Mouse (Mus musculus): ENCODE data around the gene 1700001P01Rik.
A peak's percentile ranks its signal among the peaks of the same experiment; 100 is the strongest.

1700001P01Rik gene

DNA sequence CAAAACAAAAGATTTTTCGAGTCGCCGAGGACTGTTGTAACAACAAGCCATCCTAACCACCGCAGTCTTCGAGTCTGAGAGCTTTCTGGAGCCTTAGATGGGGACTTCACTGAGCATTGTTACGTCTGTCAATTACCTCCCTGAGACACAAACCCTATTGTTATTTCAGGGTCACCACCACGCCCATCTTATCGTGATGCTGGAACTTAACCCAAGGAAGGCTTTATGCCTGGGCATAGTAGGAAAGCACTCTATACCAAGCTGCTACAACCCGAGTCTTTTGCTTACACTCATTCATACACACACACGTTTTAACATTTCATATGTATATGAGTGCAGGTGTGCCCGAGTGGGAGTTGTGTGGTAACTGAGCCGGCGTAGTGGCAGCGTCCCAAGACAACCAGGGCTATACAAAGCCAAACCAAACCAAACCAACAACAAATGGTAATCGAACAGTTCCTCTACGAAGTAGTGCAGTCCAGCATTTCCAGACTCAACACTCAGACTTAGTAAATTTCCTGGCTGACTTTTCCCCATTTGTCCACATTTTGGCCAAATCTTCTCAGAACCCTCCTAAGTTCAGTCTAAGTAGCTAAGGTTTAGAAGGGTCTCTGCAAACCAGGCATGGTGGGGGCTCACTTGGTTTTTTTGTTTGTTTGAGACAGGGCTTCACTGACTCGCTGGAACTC lies at the start of gene 1700001P01Rik:
Gene 1700001P01Rik (minus strand): TSS at position 111 of the 689 bp plus-strand sequence.
- DNase-seq, result no peak

- DNase-seq, result no peak
Measured at GRCm38 (mm10) chr11:97825295-97825694, 49.6 kb upstream of the 1700001P01Rik start.

DNA sequence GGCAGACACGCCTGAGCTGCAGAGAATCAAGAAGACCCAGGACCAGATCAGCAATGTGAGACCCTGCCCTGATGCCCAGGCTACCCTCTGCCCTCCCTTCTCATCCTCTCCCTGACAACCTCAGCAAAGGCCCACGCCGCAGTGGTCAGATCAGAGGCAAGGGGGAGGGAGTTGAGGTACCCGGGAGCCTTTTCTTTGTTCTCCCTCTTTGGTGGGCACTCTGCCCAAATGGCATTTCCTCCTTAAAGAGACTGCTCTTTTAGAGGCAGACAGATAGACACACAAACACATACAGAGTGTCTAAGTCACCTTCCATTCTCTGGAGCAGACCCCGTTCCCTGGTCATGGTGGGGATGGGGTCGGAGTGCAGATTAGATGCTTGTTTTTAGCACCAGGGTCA lies 49.2 kb upstream of the 1700001P01Rik start:
- peak; percentile 70 for DNase-seq

DNA sequence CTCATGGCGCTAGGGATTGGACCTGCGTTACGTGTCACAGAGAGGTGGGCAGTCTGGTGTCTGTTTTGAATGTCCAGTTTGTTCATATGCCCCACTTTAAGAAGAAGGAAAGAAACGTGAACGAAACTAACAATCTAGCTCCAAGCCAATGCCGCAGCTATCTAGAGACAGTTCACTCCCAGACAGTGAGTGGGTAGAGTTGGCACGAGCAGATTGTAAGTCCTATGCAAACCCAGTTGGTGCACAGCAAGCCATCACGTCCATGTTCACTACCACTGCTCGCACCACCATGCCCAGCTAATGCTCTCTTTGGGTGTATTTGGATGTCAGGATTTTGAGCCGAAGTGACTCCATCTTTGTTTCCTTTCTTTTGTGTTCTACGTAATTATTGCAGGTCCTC lies 48.5 kb upstream of the 1700001P01Rik start:
- DNase-seq, result no peak

DNA sequence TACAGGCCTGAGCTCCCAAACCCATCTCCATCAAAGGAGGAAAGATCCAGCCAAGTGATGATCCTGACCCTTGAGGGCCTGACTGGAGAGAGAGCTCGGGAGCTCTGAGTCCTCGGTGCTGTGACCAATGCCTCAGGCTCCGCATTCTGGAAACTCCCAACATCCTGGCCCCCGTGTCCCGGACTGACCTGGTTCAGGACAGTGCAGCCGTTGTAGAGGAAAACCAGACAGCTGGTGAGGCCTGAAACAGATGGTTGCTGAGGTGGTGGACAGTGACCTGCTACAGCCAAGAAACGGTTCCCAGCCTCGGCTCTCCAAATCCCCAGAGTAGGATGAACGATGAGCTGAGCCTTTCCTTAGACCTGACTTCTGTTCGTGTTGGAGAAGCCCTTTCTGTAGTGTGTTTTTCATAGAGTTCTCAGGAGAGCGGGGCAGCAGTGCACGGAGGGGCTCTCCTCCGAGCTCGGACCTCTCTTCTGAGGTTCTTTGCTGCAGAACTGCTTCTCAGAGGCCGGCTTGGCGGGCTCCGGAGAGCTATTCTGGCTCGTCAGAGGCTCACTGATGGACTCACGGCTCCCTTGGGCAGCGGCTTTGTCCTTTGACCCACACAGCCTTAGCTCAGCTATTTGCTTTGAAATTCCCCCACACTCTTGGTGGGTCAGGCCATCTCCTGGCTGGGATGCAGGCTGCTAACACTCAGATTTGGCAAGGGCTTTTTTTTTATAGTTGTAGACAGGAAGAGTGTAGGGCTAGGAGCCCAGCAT lies 47.3 kb upstream of the 1700001P01Rik start:
- no peak for DNase-seq

- DNase-seq, result no peak
Measured at GRCm38 (mm10) chr11:97821401-97822064, 45.8 kb upstream of the 1700001P01Rik start.

GRCm38 (mm10) chr11:97820840-97821239 lies 45.1 kb upstream of the 1700001P01Rik start:
- DNase-seq, result peak; percentile 62

- DNase-seq, result no peak
Measured at GRCm38 (mm10) chr11:97819923-97820322, 44.2 kb upstream of the 1700001P01Rik start.

- DNase-seq, result no peak
Measured at GRCm38 (mm10) chr11:97819102-97819501, 43.4 kb upstream of the 1700001P01Rik start.

- peak; percentile 53 for DNase-seq
Measured at GRCm38 (mm10) chr11:97818571-97818970, 42.9 kb upstream of the 1700001P01Rik start.

DNA sequence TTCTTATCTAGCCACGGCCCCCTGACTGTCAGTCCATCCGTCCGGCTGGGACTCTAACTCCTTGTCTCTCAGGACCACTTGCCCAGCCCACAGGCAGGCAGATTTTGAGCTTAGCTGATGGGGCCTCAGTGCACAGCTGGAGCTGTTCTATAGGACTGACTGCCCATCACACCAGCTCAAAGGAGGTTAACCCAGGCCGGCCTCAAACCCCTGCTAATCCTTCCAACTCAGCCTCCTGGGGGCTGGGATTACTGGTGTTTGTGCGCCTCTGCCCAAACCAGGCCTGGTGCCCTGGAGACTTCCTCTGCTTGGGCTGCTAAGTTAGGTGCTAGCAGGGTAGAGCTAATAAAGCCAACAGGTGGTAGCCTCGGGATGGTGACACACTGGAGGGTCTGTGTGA lies 42.3 kb upstream of the 1700001P01Rik start:
- DNase-seq, result no peak

GRCm38 (mm10) chr11:97817379-97817778 lies 41.7 kb upstream of the 1700001P01Rik start:
- DNase-seq, result no peak

GRCm38 (mm10) chr11:97816916-97817315 lies 41.2 kb upstream of the 1700001P01Rik start:
- DNase-seq, result no peak

GRCm38 (mm10) chr11:97816176-97816575 lies 40.5 kb upstream of the 1700001P01Rik start:
- no peak for DNase-seq

- DNase-seq, result no peak
Measured at GRCm38 (mm10) chr11:97815736-97816135, 40.0 kb upstream of the 1700001P01Rik start.

DNA sequence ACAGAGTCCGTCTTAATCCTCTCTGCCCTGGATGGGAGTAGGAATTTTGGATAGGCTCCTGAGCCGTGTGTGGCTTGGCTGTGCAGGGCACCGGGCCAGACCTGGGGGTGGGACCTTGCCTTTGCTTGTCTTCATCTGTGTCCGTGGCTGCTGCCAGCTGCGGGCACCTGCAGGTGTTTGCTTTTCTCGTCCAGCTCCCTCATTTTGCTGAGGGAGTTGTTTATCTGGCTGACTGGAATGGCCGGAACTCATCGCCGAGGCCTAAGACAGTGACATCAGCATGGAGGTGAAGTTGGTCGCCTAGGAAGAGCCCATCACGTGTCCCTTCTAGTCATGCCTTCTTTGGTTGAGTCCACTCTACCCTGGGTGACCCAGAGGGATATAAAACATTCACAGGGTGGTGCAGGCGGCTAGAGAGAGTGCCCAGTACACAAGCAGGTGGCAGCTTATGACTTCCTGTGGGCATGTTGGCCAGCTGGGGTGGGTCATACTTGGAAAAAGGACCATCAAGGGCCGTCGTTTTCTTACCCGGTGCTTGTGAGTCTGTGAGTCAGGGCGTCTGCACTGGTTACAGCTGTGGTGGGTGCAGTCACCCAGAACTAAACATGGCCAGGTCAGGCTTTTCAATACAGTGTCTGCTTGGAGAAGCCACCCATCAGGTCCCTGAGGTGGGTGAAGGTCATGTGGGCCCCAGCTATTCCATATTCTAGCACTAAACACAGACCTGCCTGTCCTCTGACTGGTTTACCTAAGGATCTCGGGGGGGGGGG lies 38.2 kb upstream of the 1700001P01Rik start:
- no peak for DNase-seq

DNA sequence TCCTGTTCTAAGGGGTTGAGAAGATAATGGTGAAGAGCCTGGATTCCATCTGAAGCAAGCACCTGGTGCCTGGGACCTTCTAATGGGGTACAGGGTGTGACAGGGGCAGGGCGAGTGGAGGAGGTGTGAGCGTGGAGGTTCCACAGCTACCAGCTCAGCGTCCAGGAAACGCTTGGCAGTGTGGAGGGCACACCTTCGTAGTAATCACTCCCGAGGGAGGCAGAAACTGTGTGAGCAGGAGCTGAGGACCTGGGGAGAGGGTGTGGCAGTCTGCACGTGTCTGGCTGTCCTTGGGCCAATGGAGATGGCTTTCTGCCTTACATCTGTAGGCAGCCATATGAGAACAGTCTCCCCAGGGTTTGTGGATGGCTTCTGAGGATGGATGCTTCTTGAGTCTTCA lies 37.4 kb upstream of the 1700001P01Rik start:
- DNase-seq, result no peak

GRCm38 (mm10) chr11:97812491-97812921 lies 36.8 kb upstream of the 1700001P01Rik start:
- DNase-seq, result no peak

DNA sequence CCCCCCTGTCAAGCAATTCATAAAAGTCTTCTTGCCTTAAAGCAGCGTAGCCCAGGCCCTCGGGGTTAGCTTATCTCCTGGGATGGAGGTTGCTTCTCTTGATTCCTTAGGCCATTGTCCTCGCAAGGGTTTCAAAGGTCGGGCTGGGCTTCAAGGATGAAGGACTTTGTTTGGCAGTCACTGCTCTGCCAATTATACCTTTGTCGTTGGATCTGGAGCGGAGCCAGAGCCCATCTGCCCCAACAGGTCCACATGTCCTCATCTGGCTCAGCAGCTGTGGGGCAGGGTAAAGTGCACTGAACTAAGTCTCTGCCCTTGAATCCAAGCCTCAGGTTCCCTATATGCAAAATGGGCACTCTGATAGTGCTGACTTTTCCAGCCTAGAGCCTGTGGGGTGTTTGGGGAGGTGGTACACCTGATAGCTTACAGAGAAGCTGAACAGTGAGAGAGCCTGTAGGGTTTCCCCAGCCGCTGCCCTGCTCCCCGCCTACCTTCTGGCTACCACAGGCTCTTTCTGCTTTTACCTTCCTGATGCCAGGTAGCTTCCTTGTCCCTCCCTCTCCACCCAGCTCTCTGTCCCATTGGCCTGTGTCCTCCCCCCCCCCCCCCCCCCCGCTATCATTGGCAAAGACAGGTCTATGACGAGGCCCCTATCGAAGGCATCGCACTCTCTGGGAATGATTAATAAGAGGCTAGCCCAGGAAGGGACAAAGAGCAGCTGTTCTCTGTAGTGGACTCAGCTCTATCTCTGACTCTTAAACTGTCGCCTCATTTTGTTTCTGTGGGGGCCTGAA lies 36.0 kb upstream of the 1700001P01Rik start:
- no peak for DNase-seq

DNA sequence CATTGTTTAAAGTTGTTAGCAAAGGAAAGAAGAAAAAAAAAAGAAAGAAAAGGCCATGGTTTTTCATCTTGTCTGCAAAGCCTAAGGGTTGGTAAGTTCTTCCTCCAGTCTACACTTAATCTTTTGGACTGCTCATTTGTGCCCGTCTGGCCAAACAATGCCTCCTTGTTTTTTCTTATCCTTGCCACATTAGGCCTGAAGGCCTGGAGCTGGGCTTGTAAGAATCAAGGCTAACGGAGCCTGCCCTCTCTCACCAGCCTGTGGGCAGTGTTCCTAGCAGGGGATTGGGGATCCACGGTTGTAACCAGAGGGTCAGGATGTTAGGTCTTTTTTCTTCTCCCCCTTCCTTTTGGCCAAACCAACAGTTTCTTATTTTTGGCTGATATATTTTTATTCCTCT lies 35.3 kb upstream of the 1700001P01Rik start:
- no peak for DNase-seq

DNA sequence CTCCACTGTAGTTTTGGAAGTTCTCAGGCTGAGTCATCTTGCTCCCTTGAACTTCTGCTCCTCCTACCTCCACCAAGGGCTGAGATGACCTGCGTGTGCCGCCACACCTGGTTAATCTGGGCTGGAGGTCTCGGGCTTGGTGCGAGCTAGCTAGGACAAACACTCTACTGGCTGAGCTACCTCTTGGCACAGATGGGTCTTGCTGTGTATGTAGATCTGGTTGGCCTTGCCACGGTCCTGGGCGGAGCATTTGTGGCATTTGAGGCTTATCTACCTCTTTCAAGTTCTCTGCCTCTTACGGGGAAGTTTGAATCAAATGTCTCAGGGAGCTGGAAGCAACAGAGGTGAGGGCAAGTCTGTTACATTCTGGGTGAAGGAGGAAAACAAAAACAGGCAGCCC lies 34.6 kb upstream of the 1700001P01Rik start:
- DNase-seq, result no peak
